Mouse (Mus musculus) ES-E14 (cell line): Measurements from ENCODE around the gene Fbxl15. TPM values are rescaled to one million over a fixed set of nuclear protein-coding genes. Genes with fewer than 3 reads are reported as not detected.

Source experiments
- DNase-seq: peaks from one replicate; pipeline ENCODE4 v3.0.0-alpha.2; 2013; ENCODE audit warnings: low read depth, low spot score
- H3K27ac ChIP-seq: 2 replicates; pipeline ENCODE4 v1.5.1; 2012; ENCODE audit warnings: low read depth, mild to moderate bottlenecking, low read length, moderate library complexity, mixed read lengths; ENCODE audit not compliant: poor library complexity, insufficient read depth, severe bottlenecking
- H3K36me3 ChIP-seq: 2 replicates; pipeline ENCODE4 v1.6.1; 2012; ENCODE audit warnings: mild to moderate bottlenecking, low read length, moderate library complexity, mixed read lengths; ENCODE audit not compliant: control insufficient read depth, poor library complexity, insufficient read depth, severe bottlenecking
- H3K4me1 ChIP-seq, 2 experiments: fragments of 150-350 bp in 1 of 2; sonication (generic) in 1 of 2; 2 replicates each; pipeline ENCODE4 v1.6.1; 2012; ENCODE audit warnings: low read length in 2 of 2, mild to moderate bottlenecking in 1 of 2, mixed read lengths in 1 of 2; ENCODE audit not compliant: control insufficient read depth in 2 of 2, insufficient read depth in 2 of 2, poor library complexity in 1 of 2
- H3K4me3 ChIP-seq, 2 experiments: fragments of 150-350 bp in 1 of 2; sonication (generic) in 1 of 2; 2 replicates each; pipeline ENCODE4 v1.5.1; 2012; ENCODE audit warnings: low read length in 2 of 2, low read depth in 1 of 2, mild to moderate bottlenecking in 1 of 2, mixed read lengths in 1 of 2; ENCODE audit not compliant: insufficient read depth in 1 of 2, poor library complexity in 1 of 2, severe bottlenecking in 1 of 2
- H3K9ac ChIP-seq: 2 replicates; pipeline ENCODE4 v1.6.1; 2012; ENCODE audit warnings: low read depth, mild to moderate bottlenecking, low read length, mixed read lengths; ENCODE audit not compliant: poor library complexity, insufficient read depth, severe bottlenecking
- H3K9me3 ChIP-seq: fragments of 150-350 bp; sonication (generic); 2 replicates; pipeline ENCODE4 v1.6.1; 2012; ENCODE audit warnings: low read depth, mild to moderate bottlenecking, low read length; ENCODE audit not compliant: control insufficient read depth, insufficient read depth
- CHD2 ChIP-seq: IDR thresholded peaks from 2 replicates; pipeline ENCODE4 v1.6.1; 2014; ENCODE audit warnings: mild to moderate bottlenecking, low read depth, low read length, inconsistent platforms
- HCFC1 ChIP-seq: IDR thresholded peaks from 2 replicates; pipeline ENCODE4 v1.6.1; 2012; ENCODE audit warnings: low read length, inconsistent platforms, borderline replicate concordance; ENCODE audit not compliant: insufficient read depth
- MAFK ChIP-seq: IDR thresholded peaks from 2 replicates; pipeline ENCODE4 v1.6.1; 2014; ENCODE audit warnings: mild to moderate bottlenecking, low read depth, low read length, inconsistent platforms; ENCODE audit not compliant: insufficient read depth
- ZC3H11A ChIP-seq: IDR thresholded peaks from 2 replicates; pipeline ENCODE4 v1.6.1; 2012; ENCODE audit warnings: low read depth, mild to moderate bottlenecking, inconsistent platforms, low read length, borderline replicate concordance
- ZNF384 ChIP-seq: IDR thresholded peaks from 2 replicates; pipeline ENCODE4 v1.6.1; 2012; ENCODE audit warnings: low read depth, low read length, inconsistent platforms
- in situ Hi-C, 2 experiments: fragments of 600-800 bp; cut with MboI; formaldehyde crosslinking; loops; one replicate each; pipeline ENCODE4 v1.15.1; 2025; ENCODE audit warnings: low sequenced_read_pairs in 2 of 2, inconsistent platforms in 1 of 2; ENCODE audit not compliant: unreplicated experiment in 2 of 2
- total RNA-seq: library from RNA; depleted of rRNA; stranded (reverse); fragments of 300-350 nt; gene quantifications from 2 replicates; pipeline ENCODE4 v1.2.3, GENCODE M21; 2012

Fbxl15 gene
- total RNA-seq, 1 experiment, result 7.9 TPM

- H3K4me3 ChIP-seq, result peak overlapping the region; percentile 34 to 47; a peak in 3 of 4 replicates
- no peak for DNase-seq
- H3K4me1 ChIP-seq, result peaks cover 0 to 14% of the 10 kb centered on the region in 2 experiments; a peak in 1 of 4 replicates
- no peaks in the 10 kb centered on the region for H3K9me3 ChIP-seq
- TF ChIP-seq ZNF384, result no peak
- TF ChIP-seq CHD2, result no peak
- no peak for TF ChIP-seq HCFC1
- no peak for TF ChIP-seq ZC3H11A
- TF ChIP-seq MAFK, result no peak
- no peak overlapping the region for H3K9ac ChIP-seq
- H3K27ac ChIP-seq, result no peak overlapping the region
- in situ Hi-C loops, result no loop called here
- H3K36me3 ChIP-seq, result peaks cover 2% of the 10 kb centered on the region; the same call in 1 of the 2 replicates
Observed at GRCm38 (mm10) chr19:46314151-46314601, 13.8 kb upstream of the Fbxl15 start.

GRCm38 (mm10) chr19:46314872-46315742 is 12.9 kb upstream of the Fbxl15 start:
- Histone ChIP-seq H3K9ac (no peak overlapping the region), H3K36me3 (peaks cover 2% of the 10 kb centered on the region; the same call in 1 of the 2 replicates), H3K4me1 (peaks cover 0 to 13% of the 10 kb centered on the region in 2 experiments; a peak in 1 of 4 replicates), H3K4me3 (no peak overlapping the region), H3K9me3 (no peaks in the 10 kb centered on the region), H3K27ac (no peak overlapping the region)
- TF ChIP-seq MAFK, result no peak
- no peak for TF ChIP-seq ZC3H11A
- TF ChIP-seq HCFC1, result no peak
- TF ChIP-seq CHD2, result no peak
- TF ChIP-seq ZNF384, result no peak
- no peak for DNase-seq
- in situ Hi-C loops, result no loop called here

- in situ Hi-C loops, result no loop called here
Observed at GRCm38 (mm10) chr19:46315752-46316610, 12.0 kb upstream of the Fbxl15 start.

GRCm38 (mm10) chr19:46316846-46317545 is 11.0 kb upstream of the Fbxl15 start:
- peaks cover 0 to 13% of the 10 kb centered on the region in 2 experiments; a peak in 1 of 4 replicates for H3K4me1 ChIP-seq
- in situ Hi-C loops, result no loop called here
- peak overlapping the region; percentile 57 to 66; a peak in 3 of 4 replicates for H3K4me3 ChIP-seq
- TF ChIP-seq ZNF384 (no peak), MAFK (no peak), CHD2 (no peak), ZC3H11A (no peak), HCFC1 (no peak)
- H3K27ac ChIP-seq, result no peak overlapping the region
- no peak for DNase-seq
- H3K9ac ChIP-seq, result no peak overlapping the region
- H3K36me3 ChIP-seq, result no peaks in the 10 kb centered on the region
- H3K9me3 ChIP-seq, result no peaks in the 10 kb centered on the region

More at GRCm38 (mm10) chr19:46315752-46316610, 12.0 kb upstream of the Fbxl15 start:
- Histone ChIP-seq H3K9ac (no peak overlapping the region), H3K4me3 (no peak overlapping the region), H3K36me3 (no peaks in the 10 kb centered on the region; the same call in 1 of the 2 replicates), H3K9me3 (no peaks in the 10 kb centered on the region), H3K4me1 (peaks cover 0 to 13% of the 10 kb centered on the region in 2 experiments; a peak in 1 of 4 replicates), H3K27ac (no peak overlapping the region)
- no peak for TF ChIP-seq HCFC1
- TF ChIP-seq CHD2, result no peak
- DNase-seq, result no peak
